Mouse (Mus musculus): ENCODE measurements around the gene Gpha2. TPM values are rescaled to one million over a fixed set of nuclear protein-coding genes. Genes with fewer than 3 reads are reported as not detected.
A peak's percentile ranks its signal among the peaks of the same experiment; 100 is the strongest.

Gene Gpha2
- 0.48 and 0.70 TPM in 2 replicates for polyA plus RNA-seq (2012; rRNA removed)

GRCm38 (mm10) chr19:6226135-6226534 lies at the start of gene Gpha2:
Gene Gpha2 (plus strand): TSS chr19:6226380.
- 44% methylated on average over 2 of the region's 2 CpGs for WGBS
- no peak for DNase-seq (ENCODE audit: low read depth, low spot score)

- no peak for DNase-seq (ENCODE audit: low read depth, low spot score)
- 86% methylated on average over 6 of the region's 6 CpGs for WGBS
These were observed 47.4 kb upstream of the Gpha2 start for GRCm38 (mm10) chr19:6178775-6179174.

- no peak for DNase-seq (ENCODE audit: low read depth, low spot score)
- 21% methylated on average over 5 of the region's 5 CpGs for WGBS
These were observed 44.6 kb upstream of the Gpha2 start for GRCm38 (mm10) chr19:6181629-6182028.

GRCm38 (mm10) chr19:6182534-6182933 lies 43.6 kb upstream of the Gpha2 start:
- DNase-seq (ENCODE audit: low read depth, low spot score), result peak; percentile 57
- under 1% methylated on average over 3 of the region's 3 CpGs for WGBS

- WGBS, result 88% methylated on average over 23 of the region's 23 CpGs
- DNase-seq (ENCODE audit: low read depth, low spot score), result no peak
These were observed 42.0 kb upstream of the Gpha2 start, which contains the start of gene Majin for GRCm38 (mm10) chr19:6184131-6184530. Gene Majin (plus strand): TSS chr19:6184388.

GRCm38 (mm10) chr19:6204265-6204664 lies 21.9 kb upstream of the Gpha2 start:
- whole genome bisulfite sequencing, result 65% methylated on average over 2 of the region's 2 CpGs
- no peak for DNase-seq (ENCODE audit: low read depth, low spot score)

GRCm38 (mm10) chr19:6206716-6207115 lies 19.5 kb upstream of the Gpha2 start:
- WGBS, result 60% methylated on average over 5 of the region's 5 CpGs
- DNase-seq (ENCODE audit: low read depth, low spot score), result no peak

- no peak for DNase-seq (ENCODE audit: low read depth, low spot score)
- WGBS, result 59% methylated on average over 6 of the region's 6 CpGs
These were observed 10.0 kb upstream of the Gpha2 start for GRCm38 (mm10) chr19:6216046-6216705.

- whole genome bisulfite sequencing, result 73% methylated on average over 6 of the region's 6 CpGs
- no peak for DNase-seq (ENCODE audit: low read depth, low spot score)
These were observed 7.6 kb upstream of the Gpha2 start for GRCm38 (mm10) chr19:6218606-6219005.

- WGBS, result 94% methylated on average over 14 of the region's 14 CpGs
- no peak for DNase-seq (ENCODE audit: low read depth, low spot score)
These were observed 583 bp downstream of the Gpha2 start for GRCm38 (mm10) chr19:6226763-6227162.

- no peak for DNase-seq (ENCODE audit: low read depth, low spot score)
- WGBS, result 97% methylated on average over 4 of the region's 4 CpGs
These were observed 1.7 kb downstream of the Gpha2 start for GRCm38 (mm10) chr19:6227864-6228263.

- WGBS, result 87% methylated on average over 4 of the region's 4 CpGs
- DNase-seq (ENCODE audit: low read depth, low spot score), result no peak
These were observed 4.2 kb downstream of the Gpha2 start for GRCm38 (mm10) chr19:6230411-6230810.

- WGBS, result 82% methylated on average over 2 of the region's 2 CpGs
- no peak for DNase-seq (ENCODE audit: low read depth, low spot score)
These were observed 4.9 kb downstream of the Gpha2 start for GRCm38 (mm10) chr19:6231036-6231435.

GRCm38 (mm10) chr19:6233647-6234046 lies 7.5 kb downstream of the Gpha2 start:
- no peak for DNase-seq (ENCODE audit: low read depth, low spot score)
- WGBS, result 92% methylated on average over 16 of the region's 16 CpGs

- no peak for DNase-seq (ENCODE audit: low read depth, low spot score)
- WGBS, result 76% methylated on average over 11 of the region's 11 CpGs
These were observed 8.3 kb downstream of the Gpha2 start for GRCm38 (mm10) chr19:6234337-6235083.

GRCm38 (mm10) chr19:6235084-6236052 lies 9.2 kb downstream of the Gpha2 start, which contains the start of gene Ppp2r5b:
Gene Ppp2r5b (minus strand): TSS chr19:6235872.
- peak; percentile 82 for DNase-seq (ENCODE audit: low read depth, low spot score)
- 6% methylated on average over 48 of the region's 48 CpGs for WGBS

- WGBS, result 1% methylated on average over 9 of the region's 9 CpGs
These were observed 9.9 kb downstream of the Gpha2 start for GRCm38 (mm10) chr19:6236053-6236441.

GRCm38 (mm10) chr19:6236842-6237241 lies 10.7 kb downstream of the Gpha2 start:
- no peak for DNase-seq (ENCODE audit: low read depth, low spot score)
- 74% methylated on average over 7 of the region's 7 CpGs for WGBS

More at GRCm38 (mm10) chr19:6236053-6236441, 9.9 kb downstream of the Gpha2 start:
- DNase-seq (ENCODE audit: low read depth, low spot score), result peak; percentile 82

GRCm38 (mm10) chr19:6238740-6239139 lies 12.6 kb downstream of the Gpha2 start:
- DNase-seq (ENCODE audit: low read depth, low spot score), result no peak

GRCm38 (mm10) chr19:6240136-6240535 lies 14.0 kb downstream of the Gpha2 start:
- DNase-seq (ENCODE audit: low read depth, low spot score), result no peak
- WGBS, result 32% methylated on average over 1 of the region's 1 CpGs

Measured in large intestine, adult 2 months (tissue).